Mouse (Mus musculus): ENCODE data around the gene Lrrc3. TPM values are rescaled to one million over a fixed set of nuclear protein-coding genes. Genes with fewer than 3 reads are reported as not detected.

The Lrrc3 gene
- polyA plus RNA-seq, 1 experiment = not detected

- H3K4me3 ChIP-seq (ENCODE audit: insufficient read depth, low read length) = no peak overlapping the region
- H3K4me1 ChIP-seq (ENCODE audit: control insufficient read depth, insufficient read depth, low read length) = no peaks in the 10 kb centered on the region
- peak; percentile 55 for TF ChIP-seq CTCF (IDR thresholded peaks at IDR 0.05; ENCODE audit: low read depth, low read length)
- TF ChIP-seq POLR2A (IDR thresholded peaks at IDR 0.05; ENCODE audit: borderline replicate concordance, low read depth, low read length) = no peak
- no peak overlapping the region for H3K27ac ChIP-seq (ENCODE audit: insufficient read depth, low read depth, low read length)
Measured at GRCm38 (mm10) chr10:77878985-77879384, 23.4 kb downstream of the Lrrc3 start.

- Histone ChIP-seq H3K4me1 (ENCODE audit: control insufficient read depth, insufficient read depth, low read length) (no peaks in the 10 kb centered on the region), H3K4me3 (ENCODE audit: insufficient read depth, low read length) (no peak overlapping the region), H3K27ac (ENCODE audit: insufficient read depth, low read depth, low read length) (no peak overlapping the region)
- TF ChIP-seq CTCF (IDR thresholded peaks at IDR 0.05; ENCODE audit: low read depth, low read length) (no peak), POLR2A (IDR thresholded peaks at IDR 0.05; ENCODE audit: borderline replicate concordance, low read depth, low read length) (no peak)
Measured at GRCm38 (mm10) chr10:77869651-77870050, 32.7 kb downstream of the Lrrc3 start.

DNA sequence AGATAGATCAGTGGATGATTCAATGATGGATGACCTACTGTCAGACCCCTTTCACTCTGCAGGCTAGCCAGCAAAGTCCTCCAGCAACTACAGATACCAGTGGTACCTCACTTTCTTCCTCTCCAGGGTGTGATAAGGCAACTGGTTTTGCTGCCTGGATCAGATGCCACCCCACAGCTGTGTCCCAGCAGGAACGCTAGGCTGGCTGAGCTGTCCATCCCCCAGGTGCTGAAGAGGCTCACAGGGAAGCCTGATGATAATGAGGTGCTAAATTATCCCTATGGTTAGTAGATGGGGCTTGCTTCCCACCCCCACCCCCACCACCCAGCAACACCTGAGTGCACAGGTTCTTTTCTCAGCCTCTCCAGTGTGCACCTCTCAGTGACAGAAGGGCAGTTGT is 34.8 kb downstream of the Lrrc3 start:
- TF ChIP-seq POLR2A (IDR thresholded peaks at IDR 0.05; ENCODE audit: borderline replicate concordance, low read depth, low read length) (no peak), CTCF (IDR thresholded peaks at IDR 0.05; ENCODE audit: low read depth, low read length) (no peak)
- Histone ChIP-seq H3K4me1 (ENCODE audit: control insufficient read depth, insufficient read depth, low read length) (no peaks in the 10 kb centered on the region), H3K4me3 (ENCODE audit: insufficient read depth, low read length) (no peak overlapping the region), H3K27ac (ENCODE audit: insufficient read depth, low read depth, low read length) (no peak overlapping the region)

GRCm38 (mm10) chr10:77864762-77865143 is 37.6 kb downstream of the Lrrc3 start:
- TF ChIP-seq POLR2A (IDR thresholded peaks at IDR 0.05; ENCODE audit: borderline replicate concordance, low read depth, low read length) (no peak), CTCF (IDR thresholded peaks at IDR 0.05; ENCODE audit: low read depth, low read length) (no peak)
- H3K4me3 ChIP-seq (ENCODE audit: insufficient read depth, low read length) = peak overlapping the region; percentile 43
- no peaks in the 10 kb centered on the region for H3K4me1 ChIP-seq (ENCODE audit: control insufficient read depth, insufficient read depth, low read length)
- no peak overlapping the region for H3K27ac ChIP-seq (ENCODE audit: insufficient read depth, low read depth, low read length)

DNA sequence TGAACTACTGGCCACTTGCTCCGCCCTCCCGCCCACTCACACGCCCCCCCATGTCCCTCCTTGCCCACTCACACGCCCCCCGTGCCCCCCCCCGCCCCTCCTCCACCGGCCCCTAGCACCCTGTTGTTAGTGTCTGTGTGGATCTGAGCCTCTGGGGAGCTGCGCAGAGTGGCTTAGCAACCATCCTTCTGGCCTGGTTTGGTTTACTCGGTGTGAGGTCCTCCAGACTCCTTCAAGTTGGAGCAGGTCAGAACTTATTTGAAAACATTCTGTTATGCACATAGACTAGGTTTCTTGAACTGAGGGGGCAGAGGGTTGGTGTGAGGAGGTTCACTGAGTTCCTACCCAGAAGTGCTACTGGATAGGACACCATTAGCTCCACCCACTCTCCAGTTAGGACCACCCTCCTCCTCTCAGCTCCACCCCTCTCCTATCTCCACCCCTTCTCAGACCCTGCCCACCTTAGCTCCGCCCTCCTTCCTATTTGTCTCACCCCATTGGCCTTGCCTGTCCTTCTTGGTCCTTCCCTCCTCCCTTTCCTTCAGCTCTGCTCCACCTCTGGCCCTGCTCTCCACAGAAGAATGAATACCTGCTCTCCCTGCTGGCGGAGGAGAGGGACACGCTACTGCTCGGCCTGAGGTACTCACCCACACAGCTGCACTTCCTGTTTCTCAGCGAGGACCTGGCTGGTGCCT is 38.1 kb downstream of the Lrrc3 start:
- TF ChIP-seq POLR2A (IDR thresholded peaks at IDR 0.05; ENCODE audit: borderline replicate concordance, low read depth, low read length) (no peak), CTCF (IDR thresholded peaks at IDR 0.05; ENCODE audit: low read depth, low read length) (no peak)
- Histone ChIP-seq H3K27ac (ENCODE audit: insufficient read depth, low read depth, low read length) (no peak overlapping the region), H3K4me3 (ENCODE audit: insufficient read depth, low read length) (peak overlapping the region; percentile 43)

DNA sequence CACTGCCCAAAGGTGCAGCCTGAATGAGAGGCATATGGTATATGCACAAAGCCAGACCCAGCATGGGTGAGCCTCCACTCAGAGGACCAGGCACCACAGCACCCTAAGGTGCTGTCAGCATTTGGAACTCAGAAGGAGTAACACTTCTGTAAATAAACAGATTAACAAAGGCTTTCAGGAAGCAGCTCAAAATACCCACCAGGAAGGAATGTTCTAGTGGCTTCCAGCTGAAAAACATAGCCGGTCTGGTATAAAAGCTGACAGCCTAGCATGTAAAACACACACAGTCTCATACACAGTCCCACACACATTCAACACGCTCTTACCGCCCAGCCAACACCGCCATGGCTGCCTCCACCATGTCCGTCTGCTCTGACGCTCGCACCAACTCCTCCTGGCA is 40.7 kb downstream of the Lrrc3 start, which contains the start of gene Gm3285:
Gm3285 (plus strand) TSS at position 301 of the 400 bp plus-strand sequence.
- no peak within 1 kb of the TSS for H3K27ac ChIP-seq (ENCODE audit: insufficient read depth, low read depth, low read length)
- H3K4me3 ChIP-seq (ENCODE audit: insufficient read depth, low read length) = no peak within 1 kb of the TSS
- no peak for TF ChIP-seq CTCF (IDR thresholded peaks at IDR 0.05; ENCODE audit: low read depth, low read length)
- TF ChIP-seq POLR2A (IDR thresholded peaks at IDR 0.05; ENCODE audit: borderline replicate concordance, low read depth, low read length) = no peak
- no peaks in the 10 kb centered on the region for H3K4me1 ChIP-seq (ENCODE audit: control insufficient read depth, insufficient read depth, low read length)

More for the DNA sequence above, 38.1 kb downstream of the Lrrc3 start:
- no peaks in the 10 kb centered on the region for H3K4me1 ChIP-seq (ENCODE audit: control insufficient read depth, insufficient read depth, low read length)

DNA sequence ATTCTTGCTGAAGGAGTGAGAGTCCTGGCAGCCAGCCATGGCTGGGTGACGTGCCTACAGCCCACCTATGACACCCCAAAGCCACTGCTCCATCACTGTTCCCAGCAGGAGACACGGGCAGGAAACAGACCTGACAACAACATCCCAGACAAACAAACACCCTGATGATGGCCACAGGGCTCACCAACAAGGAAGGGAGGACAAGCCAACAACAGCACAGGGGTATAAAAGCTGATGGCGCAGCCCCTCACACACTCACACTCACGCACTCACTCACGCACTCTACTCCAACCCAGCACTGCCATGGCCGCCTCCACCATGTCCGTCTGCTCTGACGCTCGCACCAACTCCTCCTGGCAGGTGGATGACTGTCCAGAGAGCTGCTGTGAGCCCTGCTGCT is 49.8 kb downstream of the Lrrc3 start, which contains the start of gene Gm10318:
Gm10318 (plus strand) TSS at position 301 of the 400 bp plus-strand sequence.
- Histone ChIP-seq H3K4me1 (ENCODE audit: control insufficient read depth, insufficient read depth, low read length) (peaks cover 11% of the 10 kb centered on the region), H3K27ac (ENCODE audit: insufficient read depth, low read depth, low read length) (no peak within 1 kb of the TSS)
- no peak for TF ChIP-seq CTCF (IDR thresholded peaks at IDR 0.05; ENCODE audit: low read depth, low read length)
- TF ChIP-seq POLR2A (IDR thresholded peaks at IDR 0.05; ENCODE audit: borderline replicate concordance, low read depth, low read length) = no peak

More for the DNA sequence above, 49.8 kb downstream of the Lrrc3 start, which contains the start of gene Gm10318:
- no peak within 1 kb of the TSS for H3K4me3 ChIP-seq (ENCODE audit: insufficient read depth, low read length)

Other genes starting within 250 kb of the Lrrc3 start
- not detected in 2 replicates for gene Tspear, start 216.0 kb downstream of the Lrrc3 start, polyA plus RNA-seq (2012; ENCODE audit: insufficient read depth, insufficient read length, missing spikeins)
- not detected in 2 replicates for gene Gm19402, start 211.8 kb downstream of the Lrrc3 start, polyA plus RNA-seq (2012; ENCODE audit: insufficient read depth, insufficient read length, missing spikeins)
- gene Gm9508, start 205.3 kb downstream of the Lrrc3 start, polyA plus RNA-seq (2012; ENCODE audit: insufficient read depth, insufficient read length, missing spikeins) = not detected in 2 replicates
- not detected in 2 replicates for gene Gm10272, start 195.9 kb downstream of the Lrrc3 start, polyA plus RNA-seq (2012; ENCODE audit: insufficient read depth, insufficient read length, missing spikeins)
- gene Gm10024, start 191.1 kb downstream of the Lrrc3 start, polyA plus RNA-seq (2012; ENCODE audit: insufficient read depth, insufficient read length, missing spikeins) = not detected in 2 replicates
- not detected in 2 replicates for gene Gm10142, start 186.7 kb downstream of the Lrrc3 start, polyA plus RNA-seq (2012; ENCODE audit: insufficient read depth, insufficient read length, missing spikeins)
- not detected in 2 replicates for gene Krtap12-1, start 181.9 kb downstream of the Lrrc3 start, polyA plus RNA-seq (2012; ENCODE audit: insufficient read depth, insufficient read length, missing spikeins)
- not detected in 2 replicates for gene Gm10100, start 176.1 kb downstream of the Lrrc3 start, polyA plus RNA-seq (2012; ENCODE audit: insufficient read depth, insufficient read length, missing spikeins)
- not detected in 2 replicates for gene Gm18596, start 159.9 kb downstream of the Lrrc3 start, polyA plus RNA-seq (2012; ENCODE audit: insufficient read depth, insufficient read length, missing spikeins)
- gene Gm9736, start 151.2 kb downstream of the Lrrc3 start, polyA plus RNA-seq (2012; ENCODE audit: insufficient read depth, insufficient read length, missing spikeins) = not detected in 2 replicates
- not detected in 2 replicates for gene Gm3233, start 142.9 kb downstream of the Lrrc3 start, polyA plus RNA-seq (2012; ENCODE audit: insufficient read depth, insufficient read length, missing spikeins)
- gene Gm3238, start 131.2 kb downstream of the Lrrc3 start, polyA plus RNA-seq (2012; ENCODE audit: insufficient read depth, insufficient read length, missing spikeins) = not detected in 2 replicates
- not detected in 2 replicates for gene Gm7138, start 125.6 kb downstream of the Lrrc3 start, polyA plus RNA-seq (2012; ENCODE audit: insufficient read depth, insufficient read length, missing spikeins)
- not detected in 2 replicates for gene Gm3250, start 120.0 kb downstream of the Lrrc3 start, polyA plus RNA-seq (2012; ENCODE audit: insufficient read depth, insufficient read length, missing spikeins)
- not detected in 2 replicates for gene Gm7137, start 114.3 kb downstream of the Lrrc3 start, polyA plus RNA-seq (2012; ENCODE audit: insufficient read depth, insufficient read length, missing spikeins)
- gene Gm9639, start 107.5 kb downstream of the Lrrc3 start, polyA plus RNA-seq (2012; ENCODE audit: insufficient read depth, insufficient read length, missing spikeins) = not detected in 2 replicates
- gene Gm19668, start 103.4 kb downstream of the Lrrc3 start, polyA plus RNA-seq (2012; ENCODE audit: insufficient read depth, insufficient read length, missing spikeins) = not detected in 2 replicates
- gene Gm9507, start 90.7 kb downstream of the Lrrc3 start, polyA plus RNA-seq (2012; ENCODE audit: insufficient read depth, insufficient read length, missing spikeins) = not detected in 2 replicates
- not detected in 2 replicates for gene Gm2696, start 87.9 kb downstream of the Lrrc3 start, polyA plus RNA-seq (2012; ENCODE audit: insufficient read depth, insufficient read length, missing spikeins)
- not detected in 2 replicates for gene Krtap10-4, start 75.4 kb downstream of the Lrrc3 start, polyA plus RNA-seq (2012; ENCODE audit: insufficient read depth, insufficient read length, missing spikeins)
- not detected in 2 replicates for gene Krtap10-10, start 66.6 kb downstream of the Lrrc3 start, polyA plus RNA-seq (2012; ENCODE audit: insufficient read depth, insufficient read length, missing spikeins)
- gene Gm36176, start 55.7 kb downstream of the Lrrc3 start, polyA plus RNA-seq (2012; ENCODE audit: insufficient read depth, insufficient read length, missing spikeins) = not detected in 2 replicates
- not detected in 2 replicates for gene Gm10318, start 49.7 kb downstream of the Lrrc3 start, polyA plus RNA-seq (2012; ENCODE audit: insufficient read depth, insufficient read length, missing spikeins)
- gene Gm3285, start 40.6 kb downstream of the Lrrc3 start, polyA plus RNA-seq (2012; ENCODE audit: insufficient read depth, insufficient read length, missing spikeins) = not detected in 2 replicates
- 8.6 and 13.8 TPM in 2 replicates for gene Trpm2, start 68.0 kb upstream of the Lrrc3 start, polyA plus RNA-seq (2012; ENCODE audit: insufficient read depth, insufficient read length, missing spikeins)
- gene 1810043G02Rik, start 76.0 kb upstream of the Lrrc3 start, polyA plus RNA-seq (2012; ENCODE audit: insufficient read depth, insufficient read length, missing spikeins) = 12.4 and 13.6 TPM in 2 replicates
- 24.1 and 32.1 TPM in 2 replicates for gene Pfkl, start 107.5 kb upstream of the Lrrc3 start, polyA plus RNA-seq (2012; ENCODE audit: insufficient read depth, insufficient read length, missing spikeins)
- 1.5 and 2.2 TPM in 2 replicates for gene Dnmt3l, start 139.4 kb upstream of the Lrrc3 start, polyA plus RNA-seq (2012; ENCODE audit: insufficient read depth, insufficient read length, missing spikeins)
- not detected in 2 replicates for gene Aire, start 141.1 kb upstream of the Lrrc3 start, polyA plus RNA-seq (2012; ENCODE audit: insufficient read depth, insufficient read length, missing spikeins)
- 18.6 and 20.8 TPM in 2 replicates for gene Icosl, start 166.8 kb upstream of the Lrrc3 start, polyA plus RNA-seq (2012; ENCODE audit: insufficient read depth, insufficient read length, missing spikeins)